Mouse (Mus musculus) limb, embryonic 12.5 days (tissue): ENCODE results near the gene Mbtps1. TPM values are rescaled to one million over a fixed set of nuclear protein-coding genes. Genes with fewer than 3 reads are reported as not detected.

Source experiments
- ATAC-seq: fragments of 200-750 bp; cut with Nextera tagmentation; 2 replicates; pipeline ENCODE4 v1.8.0; 2017; ENCODE audit warnings: low read depth, moderate TSS enrichment; ENCODE audit not compliant: insufficient number of reproducible peaks, insufficient read depth, low FRiP score, low TSS enrichment
- H3K27ac ChIP-seq: fragments of 300-500 bp; sonication (generic); 2 replicates; pipeline ENCODE4 v1.5.1; 2016; ENCODE audit warnings: mild to moderate bottlenecking, moderate library complexity
- H3K27me3 ChIP-seq: fragments of 300-500 bp; sonication (generic); 2 replicates; pipeline ENCODE4 v1.6.1; 2016; ENCODE audit warnings: mild to moderate bottlenecking, moderate library complexity
- H3K36me3 ChIP-seq: fragments of 300-500 bp; sonication (generic); 2 replicates; pipeline ENCODE4 v1.6.1; 2016; ENCODE audit warnings: mild to moderate bottlenecking, moderate library complexity
- H3K4me1 ChIP-seq: fragments of 300-500 bp; sonication (generic); replicated peaks from 2 replicates; pipeline ENCODE4 v1.6.1; 2016
- H3K4me2 ChIP-seq: fragments of 300-500 bp; sonication (generic); 2 replicates; pipeline ENCODE4 v1.6.1; 2016; ENCODE audit warnings: mild to moderate bottlenecking, moderate library complexity
- H3K4me3 ChIP-seq: fragments of 300-500 bp; sonication (generic); replicated peaks from 2 replicates; pipeline ENCODE4 v1.5.1; 2016; ENCODE audit warnings: mild to moderate bottlenecking
- H3K9ac ChIP-seq: fragments of 300-500 bp; sonication (generic); replicated peaks from 2 replicates; pipeline ENCODE4 v1.6.1; 2016; ENCODE audit warnings: mild to moderate bottlenecking, moderate library complexity
- H3K9me3 ChIP-seq: fragments of 300-500 bp; sonication (generic); 2 replicates; pipeline ENCODE4 v1.6.1; 2016; ENCODE audit warnings: mild to moderate bottlenecking, moderate library complexity
- WGBS: fragments of 180-500 bp; shearing (Covaris S2); methylation state at CpG from one replicate; pipeline ENCODE4 v1.1.7; 2016; 5-methylcytosine and 5-hydroxymethylcytosine counted together
- polyA plus RNA-seq: library from polyadenylated mRNA; unstranded; fragments of >200 nt; fragmentation: Nextera tagmentation; extraction: Ambion mirVana; gene quantifications from 2 replicates; pipeline ENCODE4 v1.2.1, GENCODE M21; 2016

Gene Mbtps1
- polyA plus RNA-seq, 1 experiment from 2014 or later = 140 TPM

- ATAC-seq = peak; percentile 67
- Histone ChIP-seq H3K9me3 (no peaks in the 10 kb centered on the region), H3K4me1 (peaks cover 30% of the 10 kb centered on the region), H3K9ac (peak overlapping the region; percentile 87), H3K36me3 (peaks cover 25% of the 10 kb centered on the region), H3K4me2 (peak overlapping the region; percentile 72), H3K27me3 (no peaks in the 10 kb centered on the region), H3K4me3 (peak overlapping the region; percentile 86), H3K27ac (peak overlapping the region; percentile 92)
- 1% methylated on average over 55 of the region's 55 CpGs for WGBS
Measured at GRCm38 (mm10) chr8:119557821-119558602, 523 bp downstream of the Mbtps1 start.

- peak overlapping the region; percentile 87 for H3K9ac ChIP-seq
- H3K4me2 ChIP-seq = peak overlapping the region; percentile 72
- H3K36me3 ChIP-seq = peaks cover 18% of the 10 kb centered on the region
- no peak for ATAC-seq
- no peaks in the 10 kb centered on the region for H3K9me3 ChIP-seq
- peak overlapping the region; percentile 86 for H3K4me3 ChIP-seq
- H3K4me1 ChIP-seq = peaks cover 30% of the 10 kb centered on the region
- 80% methylated on average over 9 of the region's 9 CpGs for WGBS
- H3K27me3 ChIP-seq = no peaks in the 10 kb centered on the region
- no peak overlapping the region for H3K27ac ChIP-seq
Measured at GRCm38 (mm10) chr8:119557132-119557531, 1.4 kb downstream of the Mbtps1 start.

GRCm38 (mm10) chr8:119555861-119556260, 2.7 kb downstream of the Mbtps1 start:
- Histone ChIP-seq H3K4me1 (peaks cover 30% of the 10 kb centered on the region), H3K4me2 (0 out of 2 replicates have a peak overlapping the region, but pooled peaks have one; percentile 72), H3K27me3 (no peaks in the 10 kb centered on the region), H3K9ac (no peak overlapping the region), H3K9me3 (no peaks in the 10 kb centered on the region), H3K36me3 (peaks cover 13% of the 10 kb centered on the region), H3K4me3 (no peak overlapping the region), H3K27ac (no peak overlapping the region)
- no peak for ATAC-seq
- 73% methylated on average over 6 of the region's 6 CpGs for WGBS

GRCm38 (mm10) chr8:119552967-119553366, 5.6 kb downstream of the Mbtps1 start:
- no peak overlapping the region for H3K4me2 ChIP-seq
- H3K27ac ChIP-seq = no peak overlapping the region
- peaks cover 19% of the 10 kb centered on the region for H3K4me1 ChIP-seq
- no peak overlapping the region for H3K4me3 ChIP-seq
- 77% methylated on average over 2 of the region's 2 CpGs for WGBS
- peaks cover 27% of the 10 kb centered on the region for H3K36me3 ChIP-seq
- ATAC-seq = no peak
- no peaks in the 10 kb centered on the region for H3K9me3 ChIP-seq
- H3K27me3 ChIP-seq = no peaks in the 10 kb centered on the region
- no peak overlapping the region for H3K9ac ChIP-seq

- H3K4me3 ChIP-seq = no peak overlapping the region
- H3K27ac ChIP-seq = no peak overlapping the region
- ATAC-seq = no peak
- no peak overlapping the region for H3K9ac ChIP-seq
- no peaks in the 10 kb centered on the region for H3K27me3 ChIP-seq
- peaks cover 57% of the 10 kb centered on the region for H3K36me3 ChIP-seq
- H3K4me2 ChIP-seq = no peak overlapping the region
- 82% methylated on average over 7 of the region's 7 CpGs for WGBS
- peaks cover 4% of the 10 kb centered on the region; the same call in 1 of the 2 replicates for H3K4me1 ChIP-seq
- no peaks in the 10 kb centered on the region for H3K9me3 ChIP-seq
Measured at GRCm38 (mm10) chr8:119548560-119549113, 9.9 kb downstream of the Mbtps1 start.

GRCm38 (mm10) chr8:119547019-119547691, 11.4 kb downstream of the Mbtps1 start:
- Histone ChIP-seq H3K27ac (no peak overlapping the region), H3K9me3 (no peaks in the 10 kb centered on the region), H3K27me3 (no peaks in the 10 kb centered on the region), H3K4me2 (no peak overlapping the region), H3K36me3 (peaks cover 72% of the 10 kb centered on the region), H3K9ac (no peak overlapping the region), H3K4me3 (no peak overlapping the region), H3K4me1 (peaks cover 4% of the 10 kb centered on the region; the same call in 1 of the 2 replicates)
- WGBS = 90% methylated on average over 18 of the region's 18 CpGs
- ATAC-seq = no peak

GRCm38 (mm10) chr8:119545791-119546190, 12.7 kb downstream of the Mbtps1 start:
- peaks cover 4% of the 10 kb centered on the region; the same call in 1 of the 2 replicates for H3K4me1 ChIP-seq
- peaks cover 85% of the 10 kb centered on the region for H3K36me3 ChIP-seq
- ATAC-seq = no peak
- H3K4me2 ChIP-seq = no peak overlapping the region
- no peak overlapping the region for H3K4me3 ChIP-seq
- 93% methylated on average over 6 of the region's 6 CpGs for WGBS
- H3K27ac ChIP-seq = no peak overlapping the region
- no peaks in the 10 kb centered on the region for H3K9me3 ChIP-seq
- no peak overlapping the region for H3K9ac ChIP-seq
- H3K27me3 ChIP-seq = no peaks in the 10 kb centered on the region

- no peak overlapping the region for H3K4me2 ChIP-seq
- no peak overlapping the region for H3K4me3 ChIP-seq
- no peak for ATAC-seq
- 60% methylated on average over 6 of the region's 6 CpGs for WGBS
- no peaks in the 10 kb centered on the region for H3K9me3 ChIP-seq
- H3K27ac ChIP-seq = peak overlapping the region; percentile 53; the same call in 1 of the 2 replicates
- peaks cover 4% of the 10 kb centered on the region; the same call in 1 of the 2 replicates for H3K4me1 ChIP-seq
- H3K27me3 ChIP-seq = no peaks in the 10 kb centered on the region
- H3K36me3 ChIP-seq = peaks cover 90% of the 10 kb centered on the region
- H3K9ac ChIP-seq = no peak overlapping the region
Measured at GRCm38 (mm10) chr8:119545180-119545579, 13.4 kb downstream of the Mbtps1 start.

- peaks cover 4% of the 10 kb centered on the region; the same call in 1 of the 2 replicates for H3K4me1 ChIP-seq
- no peaks in the 10 kb centered on the region for H3K27me3 ChIP-seq
- no peak overlapping the region for H3K9ac ChIP-seq
- 83% methylated on average over 3 of the region's 3 CpGs for WGBS
- peaks cover 90% of the 10 kb centered on the region for H3K36me3 ChIP-seq
- no peaks in the 10 kb centered on the region for H3K9me3 ChIP-seq
- no peak for ATAC-seq
- H3K27ac ChIP-seq = no peak overlapping the region
- H3K4me2 ChIP-seq = no peak overlapping the region
- H3K4me3 ChIP-seq = no peak overlapping the region
Measured at GRCm38 (mm10) chr8:119544606-119545005, 13.9 kb downstream of the Mbtps1 start.

- Histone ChIP-seq H3K36me3 (peaks cover 100% of the 10 kb centered on the region), H3K4me1 (no peaks in the 10 kb centered on the region), H3K27me3 (no peaks in the 10 kb centered on the region), H3K4me3 (no peak overlapping the region), H3K9ac (no peak overlapping the region; the same call in 1 of the 2 replicates), H3K27ac (no peak overlapping the region), H3K9me3 (no peaks in the 10 kb centered on the region), H3K4me2 (no peak overlapping the region)
- ATAC-seq = no peak
- WGBS = 92% methylated on average over 9 of the region's 9 CpGs
Measured at GRCm38 (mm10) chr8:119531973-119532372, 26.6 kb downstream of the Mbtps1 start.

- Histone ChIP-seq H3K9me3 (no peaks in the 10 kb centered on the region), H3K27ac (no peak overlapping the region), H3K4me2 (no peak overlapping the region), H3K9ac (no peak overlapping the region), H3K4me3 (no peak overlapping the region), H3K4me1 (no peaks in the 10 kb centered on the region), H3K27me3 (no peaks in the 10 kb centered on the region), H3K36me3 (peaks cover 100% of the 10 kb centered on the region)
- ATAC-seq = no peak
- WGBS = 90% methylated on average over 3 of the region's 3 CpGs
Measured at GRCm38 (mm10) chr8:119531397-119531796, 27.1 kb downstream of the Mbtps1 start.
